Mouse (Mus musculus): Measurements from ENCODE around the gene 4933406M09Rik.

GRCm38 (mm10) chr1:134339757-134340619 is 45.8 kb upstream of the 4933406M09Rik start:
- TF ChIP-seq CTCF (IDR thresholded peaks at IDR 0.05; ENCODE audit: borderline replicate concordance, insufficient read depth, low read length) (no peak), POLR2A (IDR thresholded peaks at IDR 0.05; ENCODE audit: low read depth, low read length) (no peak)

Measured in embryonic fibroblast, embryonic 13.5 days (primary cell).